Comparison of ENCODE assay signal across 18 mouse cellular contexts in genomic region chr5:100191438-100192190, GRCm38 (mm10). TPM values are rescaled to one million over a fixed set of nuclear protein-coding genes. Genes with fewer than 3 reads are reported as not detected.
"Had no signal": no experiment of that assay in that cellular context is flagged by ENCODE, and none has a peak within 500 bp of the region (broad histone marks: within the 10 kb centered on the region; RNA-seq: fewer than 3 reads in every experiment).

No protein-coding gene starts in this region.

- H3K9ac ChIP-seq: kidney, embryonic 15.5 days; limb, embryonic 13.5 days; lung, embryonic 15.5 days had no signal

- H3K4me2 ChIP-seq: kidney, embryonic 15.5 days; limb, embryonic 13.5 days; lung, embryonic 15.5 days; midbrain, embryonic 11.5 days had no signal

- H3K4me3 ChIP-seq: kidney, embryonic 15.5 days; limb, embryonic 10.5 days; limb, embryonic 13.5 days; lung, embryonic 15.5 days had no signal

- DNase-seq: kidney, adult 2 months; kidney, postnatal 10 days; kidney, postnatal 36 days; lung, adult 18-20 months; lung, postnatal 10 days; lung, postnatal 4 days; midbrain, embryonic 14.5 days; thymus, adult 2 months; thymus, postnatal 14 days; thymus, postnatal 4 days had no signal

- H3K27ac ChIP-seq: kidney, embryonic 15.5 days; limb, embryonic 10.5 days; limb, embryonic 13.5 days; lung, embryonic 15.5 days had no signal

- H3K27me3 ChIP-seq: kidney, embryonic 15.5 days; limb, embryonic 13.5 days; lung, embryonic 15.5 days had no signal

- H3K9me3 ChIP-seq: kidney, embryonic 15.5 days; limb, embryonic 10.5 days; limb, embryonic 13.5 days; lung, embryonic 15.5 days had no signal

- H3K36me3 ChIP-seq: kidney, embryonic 15.5 days; limb, embryonic 10.5 days; limb, embryonic 13.5 days; lung, embryonic 15.5 days had no signal

RNA-seq across cellular contexts. Expression of gene Tmem150c, which starts 32.0 kb away (rescaled TPM):
- total RNA-seq: liver, adult 2 months; megakaryocyte progenitor cell, adult 5-6 weeks; megakaryocyte-erythroid progenitor cell, adult 5-6 weeks had no signal
